Mouse (Mus musculus) cortical plate, adult 2 months (tissue): Measurements from ENCODE around the gene Prkcq.

ENCODE experiments used
- CTCF ChIP-seq: fragments of 200-500 bp; IDR thresholded peaks from 2 replicates; pipeline ENCODE4 v1.5.1; 2011; ENCODE audit warnings: mild to moderate bottlenecking, control low read depth, low read length; ENCODE audit not compliant: insufficient read depth; ENCODE audit errors: extremely low read depth
- POLR2A ChIP-seq: fragments of 200-500 bp; IDR thresholded peaks from 2 replicates; pipeline ENCODE4 v1.6.1; 2011; ENCODE audit warnings: mild to moderate bottlenecking, low read length, control low read depth; ENCODE audit not compliant: insufficient read depth; ENCODE audit errors: extremely low read depth

DNA sequence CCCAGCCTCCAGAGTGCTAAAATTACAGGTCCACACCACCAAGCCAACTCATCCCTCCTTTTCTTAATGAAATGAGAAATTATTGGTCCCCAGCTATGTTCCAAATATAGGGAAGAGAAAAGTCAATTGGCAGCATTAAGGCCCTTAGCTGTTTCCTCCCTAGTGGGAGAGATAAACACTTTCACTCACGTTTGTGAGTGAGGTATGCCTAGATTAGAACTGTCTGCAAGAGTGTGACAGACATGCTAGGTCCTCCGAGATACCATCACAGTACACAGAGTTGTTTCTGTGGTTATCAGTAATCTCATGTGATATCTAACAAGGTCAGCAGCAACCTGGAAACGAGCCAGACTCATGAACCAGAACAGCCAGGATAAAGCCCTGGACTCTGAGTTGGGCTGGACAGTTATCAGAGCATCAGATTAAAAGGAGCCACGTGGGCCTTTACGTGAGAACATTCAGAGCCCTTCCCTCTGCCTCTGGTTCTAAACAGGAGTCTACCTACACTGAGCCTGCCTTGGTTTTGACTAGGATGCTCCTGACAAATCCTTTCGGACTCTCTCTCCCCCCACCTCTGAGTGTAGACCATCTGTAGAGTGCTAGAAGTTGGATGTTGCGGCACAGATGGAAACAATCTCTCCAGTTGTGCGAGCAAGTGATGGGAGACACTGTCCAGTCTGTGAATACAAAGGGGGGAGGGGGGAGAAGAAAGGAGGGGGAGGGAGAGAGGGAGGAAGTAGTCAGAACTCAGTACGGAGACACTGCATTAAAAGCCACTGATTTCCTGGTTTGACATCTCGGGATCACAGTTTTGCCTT is 157.7 kb downstream of the Prkcq start:
- TF ChIP-seq POLR2A (no peak), CTCF (no peak)
